Mouse (Mus musculus): Measurements from ENCODE around the gene Polr2l.

Gene Polr2l

GRCm38 (mm10) chr7:141467230-141468030 lies 7.5 kb downstream of the Polr2l start, which contains the start of gene Cd151:
Gene Cd151 (plus strand): TSS chr7:141467392.
- peak; percentile 89 for DNase-seq (ENCODE audit: low spot score)

- no peak for DNase-seq (ENCODE audit: low spot score)
These were observed 8.3 kb downstream of the Polr2l start for GRCm38 (mm10) chr7:141466607-141467148.

DNA sequence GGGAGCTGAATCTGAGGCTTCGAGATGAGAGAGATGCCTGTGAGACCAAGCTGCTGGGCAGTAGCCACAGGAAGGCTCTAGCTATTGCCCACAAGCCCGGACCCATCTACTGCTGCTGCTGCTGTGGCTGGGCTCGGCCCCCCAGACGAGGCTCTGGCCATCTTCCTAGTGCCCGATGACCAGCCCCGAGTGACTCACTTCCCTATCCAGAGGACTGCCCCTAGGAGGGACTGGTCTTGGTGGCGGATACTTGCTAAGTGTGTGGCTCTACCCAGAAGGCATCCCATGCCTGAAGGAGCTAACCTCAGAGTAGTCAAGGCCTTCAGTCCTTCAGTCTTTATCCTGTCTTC lies 8.9 kb downstream of the Polr2l start:
- no peak for DNase-seq (ENCODE audit: low spot score)

- no peak for DNase-seq (ENCODE audit: low spot score)
These were observed 9.4 kb downstream of the Polr2l start for GRCm38 (mm10) chr7:141465388-141466044.

DNA sequence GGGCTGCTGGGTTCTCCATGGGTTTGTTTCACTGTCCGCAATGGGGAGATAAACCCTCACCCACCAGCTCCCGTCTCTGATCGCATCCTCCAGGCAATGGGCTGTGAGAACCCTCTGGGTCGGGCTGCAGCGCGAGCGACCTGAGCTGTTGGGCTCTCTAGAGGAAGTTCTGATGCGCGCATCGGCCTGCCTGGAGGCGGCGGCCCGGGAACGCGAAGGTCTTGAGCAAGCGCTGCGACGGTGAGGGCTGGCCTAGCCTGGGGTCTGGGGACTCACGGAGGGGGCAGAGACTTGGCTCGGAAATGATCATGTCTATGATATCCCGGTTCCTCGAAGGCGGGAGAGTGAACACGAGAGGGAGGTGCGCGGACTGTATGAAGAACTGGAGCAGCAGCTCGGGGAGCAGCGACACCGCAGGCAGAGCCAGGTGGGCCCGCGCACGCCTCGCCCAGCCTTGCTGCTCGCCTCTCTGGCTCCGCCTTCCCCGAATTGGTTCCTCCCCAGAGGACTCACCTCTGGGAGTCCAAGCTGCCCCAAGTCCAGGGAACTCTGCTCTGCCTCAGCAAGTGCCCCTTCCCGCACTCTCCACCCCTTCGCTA lies 10.2 kb downstream of the Polr2l start:
- no peak for DNase-seq (ENCODE audit: low spot score)

DNA sequence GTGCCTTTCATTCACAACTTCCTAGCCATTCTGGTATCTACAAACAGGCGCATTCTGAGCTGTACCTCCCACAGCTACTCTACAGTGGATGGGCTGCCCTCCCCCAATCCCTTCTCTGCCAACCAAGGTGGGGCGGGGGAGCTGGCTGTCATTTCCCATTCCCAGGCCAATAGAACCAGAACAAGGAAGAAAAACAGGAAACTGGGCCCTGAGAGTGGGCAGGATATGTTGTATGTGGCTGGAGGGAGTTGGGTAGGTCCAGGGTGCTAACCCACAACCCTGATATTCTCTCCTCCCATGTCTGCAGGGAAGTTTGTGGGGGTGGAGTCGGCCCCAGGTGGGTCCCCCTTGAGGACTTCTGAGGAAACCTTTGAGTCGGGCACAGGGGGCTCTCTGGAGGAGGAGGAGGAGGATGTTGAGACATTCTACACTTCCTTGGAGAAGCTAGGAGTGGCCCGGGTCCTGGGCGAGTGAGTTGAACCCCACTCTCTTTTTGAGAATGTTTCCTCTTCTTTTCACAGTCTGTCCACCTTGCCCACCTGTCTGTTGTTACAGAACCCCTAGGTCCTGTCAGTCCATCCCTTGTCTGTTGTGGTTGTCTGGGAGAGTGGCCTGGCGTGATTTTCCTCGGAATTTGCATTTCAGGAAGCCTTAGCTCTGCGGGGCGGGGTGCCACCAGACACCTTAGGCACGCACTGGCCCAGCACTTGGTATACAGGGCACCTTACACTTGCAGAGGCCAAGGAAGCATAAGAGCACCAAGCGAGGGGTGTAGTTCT lies 10.9 kb downstream of the Polr2l start:
- DNase-seq (ENCODE audit: low spot score): no peak

DNA sequence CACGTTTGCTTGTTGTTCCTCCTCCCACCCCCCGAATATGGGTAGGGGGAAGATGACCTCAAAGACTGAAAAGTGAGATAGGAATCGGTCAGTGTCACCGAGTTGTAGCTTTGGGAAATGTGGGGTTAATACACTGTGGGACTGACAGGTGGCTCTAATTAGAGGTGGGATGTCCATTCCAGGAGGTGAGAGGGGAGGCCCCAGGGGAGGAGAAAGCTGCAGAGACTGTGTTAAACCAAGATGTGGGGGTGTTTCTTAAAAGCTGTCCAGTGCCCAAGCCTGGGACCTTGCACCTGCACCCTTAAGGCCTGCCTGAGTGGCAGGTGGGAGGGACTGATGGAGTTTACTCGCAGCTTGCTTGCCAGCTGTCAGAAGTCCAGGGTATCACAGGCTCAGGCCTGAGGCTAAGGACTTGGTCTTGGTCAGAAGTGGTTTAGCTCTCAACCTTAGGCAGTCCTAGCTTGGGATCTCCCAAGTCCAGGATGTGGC lies 12.6 kb downstream of the Polr2l start:
- DNase-seq (ENCODE audit: low spot score): no peak

- no peak for DNase-seq (ENCODE audit: low spot score)
These were observed 13.2 kb downstream of the Polr2l start for GRCm38 (mm10) chr7:141461521-141462332.

DNA sequence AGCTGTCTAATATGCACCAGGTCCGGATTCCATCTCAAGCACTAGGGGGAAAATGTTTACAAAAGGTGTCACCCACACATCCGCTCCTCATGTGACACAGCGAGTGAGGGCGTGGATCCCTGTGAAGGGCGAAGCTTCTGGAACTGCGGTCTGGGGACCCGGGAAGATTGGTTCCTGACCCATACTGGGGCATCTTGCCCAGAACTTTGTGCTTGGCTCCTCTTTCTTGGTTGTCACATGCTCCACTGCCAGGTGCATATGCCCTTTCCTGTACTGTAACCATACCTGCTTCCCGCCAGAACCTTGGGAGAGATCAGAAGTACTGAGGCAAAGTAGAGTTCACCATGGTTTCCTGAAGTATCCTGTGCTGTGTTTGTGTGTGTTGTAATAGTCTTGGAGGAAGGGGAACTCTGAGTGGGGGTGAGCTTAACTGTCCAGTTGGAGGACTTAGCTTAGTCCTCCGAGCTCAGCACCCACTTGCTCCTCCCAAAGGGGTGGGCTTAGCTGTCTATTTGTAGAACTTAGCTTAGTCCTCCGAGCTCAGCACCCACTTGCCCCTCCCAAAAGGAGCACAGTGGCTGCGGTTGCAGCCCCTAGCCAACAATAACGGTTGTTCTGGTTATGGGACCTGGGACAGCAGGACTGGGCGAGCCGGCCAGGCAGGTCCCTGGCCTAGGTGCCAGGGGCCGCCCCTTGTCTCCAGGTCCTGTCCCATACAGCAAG lies 14.4 kb downstream of the Polr2l start, which contains the start of gene Cracr2b:
Gene Cracr2b, plus strand, starts transcription at position 704 of the 723 bp plus-strand sequence.
- no peak for DNase-seq (ENCODE audit: low spot score)

GRCm38 (mm10) chr7:141460001-141460390 lies 14.9 kb downstream of the Polr2l start:
- no peak for DNase-seq (ENCODE audit: low spot score)

DNA sequence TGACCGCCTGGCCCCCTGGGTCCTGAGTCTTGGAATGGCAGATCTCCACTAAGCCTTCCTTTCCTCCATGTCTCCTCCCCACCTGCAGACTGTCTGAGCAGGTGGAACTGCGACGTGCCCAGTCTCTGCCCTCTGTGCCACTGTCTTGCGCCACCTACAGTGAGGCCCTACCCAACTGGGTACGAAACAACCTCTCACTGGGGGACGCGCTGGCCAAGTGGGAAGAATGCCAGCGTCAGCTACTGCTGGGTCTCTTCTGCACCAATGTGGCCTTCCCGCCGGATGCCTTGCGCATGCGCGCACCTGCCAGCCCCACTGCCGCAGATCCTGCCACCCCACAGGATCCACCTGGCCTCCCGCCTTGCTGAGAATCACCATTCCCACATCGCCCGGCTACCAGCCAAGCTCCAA lies 15.6 kb downstream of the Polr2l start:
- DNase-seq (ENCODE audit: low spot score): no peak

GRCm38 (mm10) chr7:141458661-141459060 lies 16.3 kb downstream of the Polr2l start:
- DNase-seq (ENCODE audit: low spot score): no peak

DNA sequence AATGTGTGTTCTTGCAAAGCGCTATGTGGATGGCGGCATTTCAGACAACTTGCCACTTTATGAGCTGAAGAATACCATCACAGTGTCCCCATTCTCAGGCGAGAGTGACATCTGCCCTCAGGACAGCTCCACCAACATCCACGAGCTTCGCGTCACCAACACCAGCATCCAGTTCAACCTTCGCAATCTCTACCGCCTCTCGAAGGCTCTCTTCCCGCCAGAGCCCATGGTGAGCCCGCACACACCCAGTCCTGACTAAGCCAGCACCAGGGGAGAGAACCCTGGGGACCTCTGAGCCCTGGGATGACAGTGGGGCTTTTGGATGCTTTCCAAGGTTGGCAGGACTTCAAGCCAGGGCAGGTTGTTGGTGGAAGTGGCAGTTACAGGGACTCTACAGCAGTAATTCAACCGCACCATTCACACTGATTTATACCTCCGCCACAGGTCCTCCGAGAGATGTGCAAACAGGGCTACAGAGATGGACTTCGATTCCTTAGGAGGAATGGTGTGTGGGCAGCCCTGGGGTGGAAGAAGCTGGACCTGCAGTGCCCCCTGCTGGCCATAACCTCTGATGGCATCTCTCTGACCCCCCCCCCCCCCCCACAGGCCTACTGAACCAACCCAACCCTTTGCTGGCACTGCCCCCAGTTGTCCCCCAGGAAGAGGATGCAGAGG lies 16.8 kb downstream of the Polr2l start:
- DNase-seq (ENCODE audit: low spot score): peak; percentile 61

DNA sequence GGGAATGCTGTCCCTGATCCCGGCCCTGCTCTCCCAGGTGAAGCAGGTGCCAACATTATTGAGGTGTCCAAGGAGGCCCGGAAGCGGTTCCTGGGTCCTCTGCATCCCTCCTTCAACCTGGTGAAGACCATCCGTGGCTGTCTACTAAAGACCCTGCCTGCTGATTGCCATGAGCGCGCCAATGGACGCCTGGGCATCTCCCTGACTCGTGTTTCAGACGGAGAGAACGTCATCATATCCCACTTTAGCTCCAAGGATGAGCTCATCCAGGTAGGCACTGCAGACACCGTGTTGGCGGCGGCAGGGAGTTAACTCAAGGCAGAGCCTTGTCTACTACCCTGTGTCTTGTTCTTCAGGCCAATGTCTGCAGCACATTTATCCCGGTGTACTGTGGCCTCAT lies 17.7 kb downstream of the Polr2l start:
- DNase-seq (ENCODE audit: low spot score): no peak

DNA sequence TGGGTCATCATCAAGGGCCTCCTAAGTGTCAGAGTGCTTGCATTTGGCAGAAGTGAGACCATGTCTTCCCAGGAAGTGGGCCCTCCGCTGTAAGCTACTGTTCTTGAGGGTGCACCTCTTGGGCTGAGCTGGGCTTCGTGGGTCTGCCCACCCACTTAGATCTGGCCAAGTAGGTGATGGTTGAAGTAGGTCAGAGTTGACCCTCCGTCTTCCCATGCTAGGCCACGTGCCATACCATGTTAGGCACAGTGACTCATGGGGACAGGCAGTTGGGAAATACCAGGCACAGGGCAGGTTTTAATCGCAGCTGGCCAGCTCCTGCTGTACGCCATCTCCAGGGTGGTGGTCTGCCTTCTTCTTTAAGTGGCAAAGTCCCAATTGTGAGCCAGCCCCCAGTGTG lies 18.2 kb downstream of the Polr2l start:
- no peak for DNase-seq (ENCODE audit: low spot score)

DNA sequence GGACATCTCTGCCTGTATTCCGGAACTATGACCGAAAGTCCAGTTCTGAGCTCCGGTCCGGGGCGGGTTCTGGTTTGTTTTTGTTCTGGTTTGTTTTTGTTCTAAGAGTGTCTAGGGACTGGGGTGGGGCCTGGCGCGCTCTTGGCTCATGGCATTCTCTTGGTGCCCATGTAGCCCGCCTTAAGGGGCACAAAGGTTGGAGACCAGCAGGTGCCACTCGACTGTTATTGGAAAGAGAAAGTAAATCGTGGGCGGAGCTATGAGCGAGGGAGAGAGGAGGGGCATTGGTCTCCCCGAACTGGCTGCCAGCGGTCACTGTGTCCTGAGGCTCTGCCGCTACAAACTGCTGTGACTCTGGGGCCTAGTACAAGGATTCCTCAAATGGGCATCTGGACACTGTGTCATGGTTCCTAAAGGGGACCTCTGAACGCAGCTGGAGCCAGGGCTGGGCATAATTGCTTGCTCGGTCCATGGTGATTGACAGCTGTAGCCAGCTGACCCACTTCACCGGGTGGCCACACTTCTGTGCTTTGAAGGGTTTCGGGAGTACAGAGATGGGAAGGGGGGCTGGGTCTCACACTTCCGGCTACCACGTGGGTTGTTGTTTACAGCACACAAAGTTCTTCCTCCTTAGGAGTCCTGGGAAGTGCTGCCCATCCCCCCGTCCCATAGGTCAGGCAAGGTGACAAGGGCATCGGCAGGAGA lies 19.2 kb downstream of the Polr2l start:
- DNase-seq (ENCODE audit: low spot score): peak; percentile 76

DNA sequence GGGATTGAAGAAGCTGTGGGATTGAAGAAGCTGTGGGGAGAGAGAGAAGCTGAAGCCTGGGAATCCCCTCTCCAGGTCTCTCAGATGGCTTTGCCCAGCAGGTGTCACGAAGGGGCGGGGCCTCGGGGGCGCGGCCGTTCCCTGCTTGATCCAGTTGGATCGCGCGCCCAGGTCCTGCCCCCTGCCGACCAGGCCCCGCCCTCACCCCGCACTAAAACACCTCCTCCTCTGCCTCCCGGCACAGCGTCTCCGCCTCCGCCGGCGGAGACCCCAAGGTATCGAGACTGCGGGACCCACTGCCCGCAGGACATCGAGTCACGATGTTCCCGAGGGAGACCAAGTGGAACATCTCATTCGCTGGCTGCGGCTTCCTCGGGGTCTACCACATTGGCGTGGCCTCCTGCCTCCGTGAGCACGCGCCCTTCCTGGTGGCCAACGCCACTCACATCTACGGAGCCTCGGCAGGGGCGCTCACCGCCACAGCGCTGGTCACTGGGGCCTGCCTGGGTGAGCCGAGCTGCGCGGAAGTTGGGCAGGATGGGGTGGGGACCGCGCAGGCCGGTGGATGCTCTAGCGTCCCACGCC lies 19.9 kb downstream of the Polr2l start, which contains the start of gene Pnpla2:
Gene Pnpla2, plus strand, starts transcription at position 232 of the 585 bp plus-strand sequence.
- DNase-seq (ENCODE audit: low spot score): peak; percentile 91

DNA sequence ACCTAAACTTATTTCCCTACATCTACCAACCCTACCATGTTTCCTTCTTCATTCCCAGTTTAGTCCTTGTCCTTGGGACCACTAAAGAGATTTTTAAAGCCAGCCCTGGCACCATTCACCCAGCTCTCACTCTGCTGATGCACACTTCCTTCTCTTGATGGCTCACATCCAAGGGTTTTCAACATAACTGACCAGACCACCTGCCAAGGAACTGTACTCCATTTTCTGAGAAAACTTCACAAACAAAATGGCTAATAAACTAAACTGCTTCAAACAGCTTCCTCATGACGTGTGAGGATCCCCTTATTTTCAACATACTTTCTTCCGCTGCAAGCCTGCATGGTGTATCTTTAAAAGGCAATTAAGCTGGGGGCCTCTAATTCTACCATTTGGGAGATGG lies 21.3 kb downstream of the Polr2l start:
- no peak for DNase-seq (ENCODE audit: low spot score)

GRCm38 (mm10) chr7:141451928-141452327 lies 23.0 kb downstream of the Polr2l start:
- no peak for DNase-seq (ENCODE audit: low spot score)

Measured in embryo, embryonic 10.5 days (tissue).